Mouse (Mus musculus): ENCODE measurements around the gene Cacna1e. TPM values are rescaled to one million over a fixed set of nuclear protein-coding genes. Genes with fewer than 3 reads are reported as not detected.

The Cacna1e gene
- polyA plus RNA-seq, 1 experiment from 2014 or later, result 1.7 TPM

- H3K9ac ChIP-seq (ENCODE audit: low read length), result no peak overlapping the region
- no peak for DNase-seq (ENCODE audit: low spot score, missing footprints)
- H3K4me1 ChIP-seq (ENCODE audit: control insufficient read depth, insufficient read depth, low read length), result peaks cover 4% of the 10 kb centered on the region; the same call in 1 of the 2 replicates
- H3K27ac ChIP-seq (ENCODE audit: low read depth, low read length), result no peak overlapping the region
- no peak overlapping the region for H3K4me2 ChIP-seq
- H3K9me3 ChIP-seq (ENCODE audit: control insufficient read depth, low read length), result no peaks in the 10 kb centered on the region
- ATAC-seq (ENCODE audit: low FRiP score), result no peak
- no peaks in the 10 kb centered on the region for H3K27me3 ChIP-seq (ENCODE audit: control insufficient read depth, insufficient read depth, low read length)
- no peak overlapping the region for H3K4me3 ChIP-seq (ENCODE audit: low read depth, low read length)
- WGBS, result 84% methylated on average over 6 of the region's 6 CpGs
- H3K36me3 ChIP-seq (ENCODE audit: control insufficient read depth, insufficient read depth, low read length), result no peaks in the 10 kb centered on the region
Measured at GRCm38 (mm10) chr1:154528803-154529202, 355.5 kb downstream of the Cacna1e start.

GRCm38 (mm10) chr1:154520715-154521114 lies 363.6 kb downstream of the Cacna1e start:
- 92% methylated on average over 2 of the region's 2 CpGs for WGBS
- no peaks in the 10 kb centered on the region for H3K4me1 ChIP-seq (ENCODE audit: control insufficient read depth, insufficient read depth, low read length)
- no peak for ATAC-seq (ENCODE audit: low FRiP score)
- H3K27me3 ChIP-seq (ENCODE audit: control insufficient read depth, insufficient read depth, low read length), result no peaks in the 10 kb centered on the region
- H3K9me3 ChIP-seq (ENCODE audit: control insufficient read depth, low read length), result no peaks in the 10 kb centered on the region
- no peaks in the 10 kb centered on the region for H3K36me3 ChIP-seq (ENCODE audit: control insufficient read depth, insufficient read depth, low read length)
- no peak overlapping the region for H3K9ac ChIP-seq (ENCODE audit: low read length)
- no peak overlapping the region for H3K27ac ChIP-seq (ENCODE audit: low read depth, low read length)
- H3K4me3 ChIP-seq (ENCODE audit: low read depth, low read length), result no peak overlapping the region
- no peak for DNase-seq (ENCODE audit: low spot score, missing footprints)
- no peak overlapping the region for H3K4me2 ChIP-seq

GRCm38 (mm10) chr1:154515350-154515749 lies 369.0 kb downstream of the Cacna1e start:
- no peak overlapping the region for H3K4me3 ChIP-seq (ENCODE audit: low read depth, low read length)
- H3K9ac ChIP-seq (ENCODE audit: low read length), result no peak overlapping the region
- H3K4me2 ChIP-seq, result no peak overlapping the region
- ATAC-seq (ENCODE audit: low FRiP score) (no peak), DNase-seq (ENCODE audit: low spot score, missing footprints) (no peak)
- H3K4me1 ChIP-seq (ENCODE audit: control insufficient read depth, insufficient read depth, low read length), result no peaks in the 10 kb centered on the region
- H3K9me3 ChIP-seq (ENCODE audit: control insufficient read depth, low read length), result no peaks in the 10 kb centered on the region
- H3K36me3 ChIP-seq (ENCODE audit: control insufficient read depth, insufficient read depth, low read length), result no peaks in the 10 kb centered on the region
- H3K27me3 ChIP-seq (ENCODE audit: control insufficient read depth, insufficient read depth, low read length), result no peaks in the 10 kb centered on the region
- WGBS, result 88% methylated on average over 2 of the region's 2 CpGs
- no peak overlapping the region for H3K27ac ChIP-seq (ENCODE audit: low read depth, low read length)

- Histone ChIP-seq H3K4me3 (ENCODE audit: low read depth, low read length) (no peak overlapping the region), H3K9ac (ENCODE audit: low read length) (no peak overlapping the region), H3K4me1 (ENCODE audit: control insufficient read depth, insufficient read depth, low read length) (no peaks in the 10 kb centered on the region), H3K9me3 (ENCODE audit: control insufficient read depth, low read length) (no peaks in the 10 kb centered on the region), H3K4me2 (no peak overlapping the region), H3K27me3 (ENCODE audit: control insufficient read depth, insufficient read depth, low read length) (no peaks in the 10 kb centered on the region), H3K36me3 (ENCODE audit: control insufficient read depth, insufficient read depth, low read length) (no peaks in the 10 kb centered on the region), H3K27ac (ENCODE audit: low read depth, low read length) (no peak overlapping the region)
- no peak for ATAC-seq (ENCODE audit: low FRiP score)
- no peak for DNase-seq (ENCODE audit: low spot score, missing footprints)
Measured at GRCm38 (mm10) chr1:154511736-154512135, 372.6 kb downstream of the Cacna1e start.

- whole genome bisulfite sequencing, result 79% methylated on average over 4 of the region's 4 CpGs
- no peak for DNase-seq (ENCODE audit: low spot score, missing footprints)
- no peak for ATAC-seq (ENCODE audit: low FRiP score)
Measured at GRCm38 (mm10) chr1:154504005-154504404, 380.3 kb downstream of the Cacna1e start.

GRCm38 (mm10) chr1:154500869-154501268 lies 383.4 kb downstream of the Cacna1e start:
- H3K9ac ChIP-seq (ENCODE audit: low read length), result no peak overlapping the region
- H3K4me2 ChIP-seq, result no peak overlapping the region
- no peak overlapping the region for H3K27ac ChIP-seq (ENCODE audit: low read depth, low read length)
- ATAC-seq (ENCODE audit: low FRiP score) (no peak), DNase-seq (ENCODE audit: low spot score, missing footprints) (no peak)
- no peaks in the 10 kb centered on the region for H3K27me3 ChIP-seq (ENCODE audit: control insufficient read depth, insufficient read depth, low read length)
- no peaks in the 10 kb centered on the region for H3K36me3 ChIP-seq (ENCODE audit: control insufficient read depth, insufficient read depth, low read length)
- no peak overlapping the region for H3K4me3 ChIP-seq (ENCODE audit: low read depth, low read length)
- 81% methylated on average over 5 of the region's 5 CpGs for WGBS
- peaks cover 6% of the 10 kb centered on the region; the same call in 1 of the 2 replicates for H3K4me1 ChIP-seq (ENCODE audit: control insufficient read depth, insufficient read depth, low read length)
- H3K9me3 ChIP-seq (ENCODE audit: control insufficient read depth, low read length), result no peaks in the 10 kb centered on the region

More at GRCm38 (mm10) chr1:154504005-154504404, 380.3 kb downstream of the Cacna1e start:
- H3K4me2 ChIP-seq, result no peak overlapping the region
- H3K27me3 ChIP-seq (ENCODE audit: control insufficient read depth, insufficient read depth, low read length), result no peaks in the 10 kb centered on the region
- no peak overlapping the region for H3K4me3 ChIP-seq (ENCODE audit: low read depth, low read length)
- H3K9ac ChIP-seq (ENCODE audit: low read length), result no peak overlapping the region
- no peaks in the 10 kb centered on the region for H3K36me3 ChIP-seq (ENCODE audit: control insufficient read depth, insufficient read depth, low read length)
- peaks cover 6% of the 10 kb centered on the region; the same call in 1 of the 2 replicates for H3K4me1 ChIP-seq (ENCODE audit: control insufficient read depth, insufficient read depth, low read length)
- no peak overlapping the region for H3K27ac ChIP-seq (ENCODE audit: low read depth, low read length)
- H3K9me3 ChIP-seq (ENCODE audit: control insufficient read depth, low read length), result no peaks in the 10 kb centered on the region

- Histone ChIP-seq H3K36me3 (ENCODE audit: control insufficient read depth, insufficient read depth, low read length) (no peaks in the 10 kb centered on the region), H3K4me2 (no peak overlapping the region), H3K27ac (ENCODE audit: low read depth, low read length) (no peak overlapping the region), H3K4me3 (ENCODE audit: low read depth, low read length) (no peak overlapping the region), H3K9me3 (ENCODE audit: control insufficient read depth, low read length) (no peaks in the 10 kb centered on the region), H3K4me1 (ENCODE audit: control insufficient read depth, insufficient read depth, low read length) (peaks cover 6% of the 10 kb centered on the region; the same call in 1 of the 2 replicates), H3K9ac (ENCODE audit: low read length) (no peak overlapping the region), H3K27me3 (ENCODE audit: control insufficient read depth, insufficient read depth, low read length) (no peaks in the 10 kb centered on the region)
- ATAC-seq (ENCODE audit: low FRiP score) (peak; percentile 78; the same call in 1 of the 2 replicates), DNase-seq (ENCODE audit: low spot score, missing footprints) (no peak)
- 39% methylated on average over 3 of the region's 3 CpGs for WGBS
Measured at GRCm38 (mm10) chr1:154500187-154500866, 384.0 kb downstream of the Cacna1e start.

- 82% methylated on average over 4 of the region's 4 CpGs for WGBS
- no peaks in the 10 kb centered on the region for H3K27me3 ChIP-seq (ENCODE audit: control insufficient read depth, insufficient read depth, low read length)
- no peaks in the 10 kb centered on the region for H3K9me3 ChIP-seq (ENCODE audit: control insufficient read depth, low read length)
- no peak overlapping the region for H3K9ac ChIP-seq (ENCODE audit: low read length)
- H3K4me1 ChIP-seq (ENCODE audit: control insufficient read depth, insufficient read depth, low read length), result peaks cover 6% of the 10 kb centered on the region; the same call in 1 of the 2 replicates
- ATAC-seq (ENCODE audit: low FRiP score) (no peak), DNase-seq (ENCODE audit: low spot score, missing footprints) (no peak)
- no peak overlapping the region for H3K27ac ChIP-seq (ENCODE audit: low read depth, low read length)
- no peak overlapping the region for H3K4me2 ChIP-seq
- no peak overlapping the region for H3K4me3 ChIP-seq (ENCODE audit: low read depth, low read length)
- no peaks in the 10 kb centered on the region for H3K36me3 ChIP-seq (ENCODE audit: control insufficient read depth, insufficient read depth, low read length)
Measured at GRCm38 (mm10) chr1:154498821-154499220, 385.5 kb downstream of the Cacna1e start.

GRCm38 (mm10) chr1:154491071-154491470 lies 393.2 kb downstream of the Cacna1e start:
- H3K4me1 ChIP-seq (ENCODE audit: control insufficient read depth, insufficient read depth, low read length), result no peaks in the 10 kb centered on the region
- no peak overlapping the region for H3K27ac ChIP-seq (ENCODE audit: low read depth, low read length)
- H3K4me2 ChIP-seq, result no peak overlapping the region
- H3K9me3 ChIP-seq (ENCODE audit: control insufficient read depth, low read length), result no peaks in the 10 kb centered on the region
- DNase-seq (ENCODE audit: low spot score, missing footprints) (no peak), ATAC-seq (ENCODE audit: low FRiP score) (no peak)
- 67% methylated on average over 6 of the region's 6 CpGs for WGBS
- no peaks in the 10 kb centered on the region for H3K36me3 ChIP-seq (ENCODE audit: control insufficient read depth, insufficient read depth, low read length)
- H3K27me3 ChIP-seq (ENCODE audit: control insufficient read depth, insufficient read depth, low read length), result no peaks in the 10 kb centered on the region
- no peak overlapping the region for H3K4me3 ChIP-seq (ENCODE audit: low read depth, low read length)
- H3K9ac ChIP-seq (ENCODE audit: low read length), result no peak overlapping the region
